Mouse (Mus musculus): Measurements from ENCODE around the gene Ugcg.

Ugcg gene

DNA sequence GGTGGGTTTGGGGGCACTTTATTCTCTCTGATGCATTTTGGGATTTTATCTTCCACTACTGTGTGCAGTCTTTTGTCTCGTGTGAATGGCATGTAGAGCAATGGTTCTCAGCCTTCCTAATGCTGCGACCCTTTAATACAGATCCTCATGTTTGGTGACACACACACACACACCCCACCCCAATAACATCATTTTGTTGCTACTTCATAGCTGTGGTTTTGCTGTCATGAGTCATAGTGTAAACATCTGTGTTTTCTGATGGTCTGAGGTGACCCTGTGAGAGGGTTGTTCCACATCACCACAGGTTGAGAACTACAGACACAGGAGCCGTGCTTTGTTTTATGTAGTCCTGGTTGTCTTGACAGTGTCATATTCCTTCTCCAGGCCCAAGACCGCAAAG is 15.6 kb downstream of the Ugcg start:
- no peak for TF ChIP-seq GATA4 (IDR thresholded peaks at IDR 0.05; ENCODE audit: insufficient replicate concordance, low read length)

DNA sequence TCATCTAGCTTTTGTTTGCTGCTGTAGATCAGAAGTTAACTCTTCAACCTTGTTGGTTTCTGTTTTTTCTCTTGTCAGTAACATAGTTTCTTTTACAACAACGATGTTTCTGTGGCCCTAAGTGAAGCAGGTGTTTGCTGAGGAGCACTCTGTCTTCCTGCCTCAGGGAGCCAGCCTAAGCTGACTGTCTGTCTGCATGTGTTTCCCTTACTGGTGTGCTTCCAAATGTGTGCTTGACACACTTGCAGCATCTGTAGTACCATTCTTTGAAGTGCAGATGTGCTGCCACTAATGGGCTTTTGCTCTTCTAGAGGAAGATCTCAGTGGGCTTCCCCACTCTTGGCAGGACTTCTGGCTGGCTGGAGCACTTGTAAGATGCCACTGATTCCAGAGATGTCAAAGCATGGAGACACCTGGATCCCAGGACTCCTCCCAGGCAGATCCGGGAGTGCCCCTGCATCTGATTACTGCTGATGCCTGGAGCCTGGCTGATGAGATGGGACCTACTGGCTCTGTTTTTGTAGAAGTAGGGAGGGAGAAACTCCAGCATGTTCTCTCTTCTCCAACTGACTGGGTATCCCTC is 16.8 kb downstream of the Ugcg start:
- TF ChIP-seq GATA4 (IDR thresholded peaks at IDR 0.05; ENCODE audit: insufficient replicate concordance, low read length) = no peak

DNA sequence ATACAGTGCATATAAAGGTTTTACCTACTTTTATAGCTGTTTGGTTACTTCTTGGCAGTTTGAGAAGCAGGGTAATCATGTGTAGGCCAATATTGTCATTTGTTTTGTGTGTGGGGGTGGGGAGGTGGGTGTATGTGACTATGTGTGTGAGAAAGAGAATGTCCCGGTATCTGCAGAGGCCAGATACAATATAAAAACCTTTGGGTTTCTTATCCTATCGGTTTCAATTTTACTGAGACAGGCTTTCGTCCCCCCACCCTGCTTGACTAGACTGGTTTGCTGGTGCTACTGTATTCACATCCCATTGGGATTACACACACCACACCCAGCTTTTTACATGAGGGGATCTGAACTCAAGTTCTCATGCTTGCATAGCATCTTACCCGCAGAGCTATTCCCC is 17.5 kb downstream of the Ugcg start:
- no peak for TF ChIP-seq GATA4 (IDR thresholded peaks at IDR 0.05; ENCODE audit: insufficient replicate concordance, low read length)

DNA sequence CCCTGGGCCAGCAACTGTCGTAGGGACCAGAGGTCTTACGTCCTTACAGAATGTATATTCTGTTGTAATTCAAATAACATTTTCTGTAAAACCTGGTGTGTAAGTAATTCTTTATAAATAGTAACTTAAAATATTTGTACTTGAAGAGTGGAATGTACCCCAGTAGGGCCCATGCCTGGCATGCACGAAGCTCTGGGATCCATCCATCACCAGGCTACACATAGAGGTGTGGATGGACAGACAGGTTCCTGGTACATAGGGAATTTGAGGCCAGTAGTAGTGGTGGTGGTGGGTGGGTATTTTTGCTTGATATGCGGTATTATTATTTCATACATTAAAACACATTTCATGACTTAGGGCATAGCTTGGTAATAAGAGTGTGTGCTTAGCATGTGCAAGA is 19.6 kb downstream of the Ugcg start:
- no peak for TF ChIP-seq GATA4 (IDR thresholded peaks at IDR 0.05; ENCODE audit: insufficient replicate concordance, low read length)

DNA sequence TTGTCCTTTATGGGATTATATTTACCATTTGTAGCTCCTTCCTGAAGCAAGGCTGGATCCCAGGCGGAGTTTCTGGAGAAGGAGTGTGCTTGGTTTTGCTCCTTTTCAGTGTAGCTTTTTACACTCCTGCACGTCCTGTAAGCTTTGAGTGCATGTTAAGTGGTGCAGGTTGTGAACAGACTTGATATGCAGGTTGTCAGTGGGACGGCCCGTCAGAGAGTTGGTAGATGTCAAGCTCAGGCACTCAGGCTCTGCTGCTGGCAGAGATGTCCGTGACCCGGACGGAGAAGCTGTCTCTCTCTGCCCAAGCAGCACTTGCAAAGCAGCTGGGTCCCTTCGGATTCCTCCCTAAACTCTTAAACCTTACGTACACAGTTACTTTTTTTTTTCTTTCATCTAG is 22.1 kb downstream of the Ugcg start:
- no peak for TF ChIP-seq GATA4 (IDR thresholded peaks at IDR 0.05; ENCODE audit: insufficient replicate concordance, low read length)

DNA sequence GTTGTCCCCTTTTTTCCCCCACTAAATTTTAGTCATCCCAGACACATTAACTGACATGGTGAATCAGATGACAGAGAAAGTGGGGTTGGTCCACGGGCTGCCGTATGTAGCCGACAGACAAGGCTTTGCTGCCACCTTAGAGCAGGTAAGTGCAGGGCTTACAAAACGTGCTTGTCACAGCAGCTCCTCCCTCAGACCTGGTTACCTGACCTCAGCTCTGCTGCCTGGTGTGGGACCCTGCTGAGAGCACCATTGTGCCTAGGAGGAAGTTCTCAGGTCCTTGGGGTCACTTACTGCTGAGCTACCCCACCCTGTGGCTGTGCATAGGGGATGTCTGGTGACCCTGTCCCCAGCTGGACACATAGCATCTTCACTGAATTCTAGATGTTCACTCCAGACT is 24.8 kb downstream of the Ugcg start:
- TF ChIP-seq GATA4 (IDR thresholded peaks at IDR 0.05; ENCODE audit: insufficient replicate concordance, low read length) = no peak

DNA sequence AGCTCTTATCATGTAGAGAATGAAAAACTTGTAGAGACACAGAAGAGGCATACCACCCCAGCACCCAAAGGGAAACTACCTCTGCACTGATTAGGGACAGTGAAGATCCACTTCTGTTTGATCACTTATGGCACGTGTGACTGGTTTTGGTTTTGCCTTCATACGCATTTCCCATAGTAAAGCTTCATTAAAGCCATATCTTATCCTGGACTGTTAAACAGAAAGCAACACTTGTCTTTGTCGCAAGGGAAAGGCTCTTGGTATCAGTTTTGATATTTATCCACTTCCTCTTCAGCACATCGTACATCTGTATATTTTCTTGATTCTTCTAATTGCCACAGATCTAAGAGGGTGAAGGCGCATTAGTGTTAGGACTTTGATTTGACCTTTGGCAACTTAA is 25.6 kb downstream of the Ugcg start:
- TF ChIP-seq GATA4 (IDR thresholded peaks at IDR 0.05; ENCODE audit: insufficient replicate concordance, low read length) = no peak

DNA sequence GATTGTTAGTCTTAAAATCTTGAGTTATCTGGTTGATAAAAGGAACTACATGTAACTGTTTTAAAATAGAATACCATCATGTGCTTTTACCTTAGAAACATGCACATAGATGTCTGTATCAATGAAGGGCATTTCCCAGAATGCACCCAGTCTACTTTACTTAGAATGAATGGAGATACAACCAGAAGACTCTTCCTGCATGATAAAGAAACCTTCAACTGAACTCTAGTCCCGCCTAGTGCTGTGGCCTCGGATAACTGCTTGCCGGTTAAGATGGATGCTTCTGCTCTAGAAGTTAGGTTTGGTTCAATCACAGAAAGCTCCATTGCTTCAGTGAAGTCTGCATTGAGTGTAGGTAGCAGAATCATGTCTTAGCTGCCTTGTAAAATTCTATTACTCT is 26.5 kb downstream of the Ugcg start:
- no peak for TF ChIP-seq GATA4 (IDR thresholded peaks at IDR 0.05; ENCODE audit: insufficient replicate concordance, low read length)

DNA sequence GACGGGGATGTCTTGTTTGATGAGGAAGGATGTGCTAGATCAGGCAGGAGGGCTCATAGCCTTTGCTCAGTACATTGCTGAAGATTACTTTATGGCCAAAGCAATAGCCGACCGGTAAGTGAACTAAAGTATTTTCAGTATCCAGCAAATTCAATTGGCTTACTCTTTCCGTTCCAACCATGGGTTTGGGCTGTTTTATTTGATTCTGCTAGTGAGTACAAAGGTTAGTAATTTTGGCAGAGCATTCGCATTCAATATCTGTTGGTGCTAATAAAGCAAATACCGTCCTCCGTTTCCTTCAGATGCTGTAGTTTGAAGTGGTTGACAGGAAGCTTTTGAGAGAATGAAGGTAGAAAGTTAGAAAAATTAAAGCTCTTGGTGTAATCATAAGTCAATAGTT is 28.0 kb downstream of the Ugcg start:
- TF ChIP-seq GATA4 (IDR thresholded peaks at IDR 0.05; ENCODE audit: insufficient replicate concordance, low read length) = no peak

DNA sequence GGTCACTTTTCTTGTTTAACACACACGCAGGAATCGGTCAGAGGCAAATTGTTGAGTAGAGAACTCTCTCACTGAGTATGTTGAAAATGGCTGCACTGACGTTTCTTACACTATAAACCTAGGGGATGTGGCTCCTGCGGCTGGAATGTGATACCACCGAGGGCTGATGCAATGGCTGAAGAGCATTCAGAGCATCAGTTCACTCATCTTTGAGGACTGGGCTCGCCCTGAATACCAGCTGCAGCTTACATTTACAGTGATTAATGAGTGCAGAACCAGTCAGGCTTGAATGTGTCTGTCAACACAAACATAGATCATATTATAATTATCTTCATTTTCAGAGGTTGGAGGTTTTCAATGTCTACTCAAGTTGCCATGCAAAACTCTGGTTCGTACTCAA is 29.1 kb downstream of the Ugcg start:
- TF ChIP-seq GATA4 (IDR thresholded peaks at IDR 0.05; ENCODE audit: insufficient replicate concordance, low read length) = no peak

DNA sequence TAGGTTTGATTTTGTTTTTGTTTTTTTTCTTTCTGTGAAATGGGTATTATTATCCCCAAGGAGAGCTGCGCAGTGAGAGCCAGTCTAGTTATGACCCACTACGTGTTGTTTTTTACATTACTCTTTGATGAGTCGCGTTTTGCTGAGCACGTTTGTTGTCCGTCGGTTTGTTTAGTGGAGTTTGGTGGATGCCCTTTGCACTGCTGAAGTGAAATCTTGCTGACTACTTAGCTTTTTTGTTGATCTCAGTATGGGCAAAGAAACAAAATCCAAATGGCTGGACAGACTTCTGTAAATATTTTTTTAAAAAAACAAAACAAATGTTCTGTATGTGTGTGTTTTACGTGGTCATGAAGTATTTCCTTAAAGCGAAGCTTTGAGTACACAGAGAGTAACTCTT is 33.2 kb downstream of the Ugcg start:
- TF ChIP-seq GATA4 (IDR thresholded peaks at IDR 0.05; ENCODE audit: insufficient replicate concordance, low read length) = no peak

DNA sequence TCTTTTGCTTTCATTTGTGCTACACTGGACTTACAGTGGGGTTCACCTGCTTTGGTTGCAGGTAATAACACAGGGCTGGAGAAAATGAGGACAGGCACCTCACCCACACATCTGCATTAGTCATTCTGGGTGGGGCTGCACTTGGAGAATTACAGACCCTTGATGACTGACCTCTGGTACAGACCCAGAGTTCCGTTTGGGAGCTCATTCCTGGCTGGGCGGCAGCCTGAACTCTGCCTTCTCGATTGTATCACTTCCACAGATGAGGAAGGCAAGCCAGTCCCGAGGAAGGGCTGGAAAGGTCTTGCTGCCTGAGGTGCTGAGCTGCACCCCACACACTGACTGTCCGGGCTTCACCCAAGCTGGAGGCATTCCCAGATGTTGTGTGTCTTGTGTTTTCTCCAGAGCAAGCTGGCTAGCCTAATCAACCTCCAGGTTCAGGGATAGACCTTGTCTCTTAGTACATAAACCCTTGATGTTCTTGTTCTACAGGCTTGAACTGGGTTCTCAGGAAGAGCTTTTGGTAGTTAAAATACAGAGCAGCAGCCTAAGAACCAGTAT is 34.1 kb downstream of the Ugcg start:
- TF ChIP-seq GATA4 (IDR thresholded peaks at IDR 0.05; ENCODE audit: insufficient replicate concordance, low read length) = no peak

DNA sequence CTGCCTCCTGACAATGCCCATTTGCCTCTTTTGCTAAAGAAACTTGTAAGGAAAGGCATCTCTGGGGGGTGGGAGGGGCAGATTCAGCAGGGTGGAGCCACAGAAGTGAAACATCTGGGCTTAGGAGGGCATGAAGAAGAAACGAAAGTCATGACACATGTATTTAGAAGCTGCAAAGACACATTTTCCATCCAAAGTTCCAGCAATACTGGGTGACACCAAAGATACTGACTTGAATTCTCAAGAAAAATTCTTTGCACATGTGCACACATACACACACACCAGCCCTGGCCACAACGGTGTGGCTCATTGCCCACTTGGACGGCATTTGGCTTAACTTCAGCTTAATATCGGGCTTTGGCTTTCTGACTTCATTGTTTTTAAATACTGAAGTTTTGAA is 35.8 kb downstream of the Ugcg start:
- no peak for TF ChIP-seq GATA4 (IDR thresholded peaks at IDR 0.05; ENCODE audit: insufficient replicate concordance, low read length)

DNA sequence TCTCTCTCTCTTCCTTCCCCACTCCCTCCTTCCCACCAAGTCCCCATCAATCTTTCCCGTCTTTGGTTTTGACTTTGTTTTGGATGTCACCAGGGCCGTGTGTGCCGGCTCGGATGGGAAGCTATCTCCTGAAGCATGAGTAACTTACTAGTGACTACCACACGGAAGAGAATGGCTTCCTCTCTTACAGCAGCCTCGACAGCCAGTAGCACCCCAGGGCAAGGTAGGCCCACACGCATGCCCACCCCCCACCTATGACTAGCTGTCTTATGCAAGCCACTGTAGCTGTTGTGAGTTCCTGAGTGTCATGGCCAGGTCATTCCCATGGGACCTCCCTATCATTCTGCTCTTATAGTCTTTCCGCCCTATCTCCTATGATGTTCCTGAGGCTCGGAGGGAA is 38.0 kb downstream of the Ugcg start:
- TF ChIP-seq GATA4 (IDR thresholded peaks at IDR 0.05; ENCODE audit: insufficient replicate concordance, low read length) = no peak

DNA sequence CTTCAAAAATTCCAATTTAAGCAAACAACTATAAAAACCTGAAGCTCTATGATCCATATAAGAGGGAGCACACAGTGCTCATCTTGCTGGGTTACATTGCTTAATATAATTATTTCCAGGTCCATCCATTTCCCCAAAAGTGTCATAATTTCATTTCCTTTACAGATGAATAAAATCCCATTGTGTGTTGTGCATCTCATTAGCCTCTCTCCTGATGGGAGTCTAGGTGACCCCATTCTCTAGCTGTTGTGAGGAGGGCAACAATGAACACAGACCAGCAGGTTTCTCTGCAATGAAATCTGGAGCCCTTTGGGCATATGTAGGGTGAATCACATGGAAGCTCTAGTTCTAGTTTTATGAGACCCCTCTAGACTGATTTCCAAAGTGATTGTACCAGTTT is 39.9 kb downstream of the Ugcg start:
- TF ChIP-seq GATA4 (IDR thresholded peaks at IDR 0.05; ENCODE audit: insufficient replicate concordance, low read length) = no peak

DNA sequence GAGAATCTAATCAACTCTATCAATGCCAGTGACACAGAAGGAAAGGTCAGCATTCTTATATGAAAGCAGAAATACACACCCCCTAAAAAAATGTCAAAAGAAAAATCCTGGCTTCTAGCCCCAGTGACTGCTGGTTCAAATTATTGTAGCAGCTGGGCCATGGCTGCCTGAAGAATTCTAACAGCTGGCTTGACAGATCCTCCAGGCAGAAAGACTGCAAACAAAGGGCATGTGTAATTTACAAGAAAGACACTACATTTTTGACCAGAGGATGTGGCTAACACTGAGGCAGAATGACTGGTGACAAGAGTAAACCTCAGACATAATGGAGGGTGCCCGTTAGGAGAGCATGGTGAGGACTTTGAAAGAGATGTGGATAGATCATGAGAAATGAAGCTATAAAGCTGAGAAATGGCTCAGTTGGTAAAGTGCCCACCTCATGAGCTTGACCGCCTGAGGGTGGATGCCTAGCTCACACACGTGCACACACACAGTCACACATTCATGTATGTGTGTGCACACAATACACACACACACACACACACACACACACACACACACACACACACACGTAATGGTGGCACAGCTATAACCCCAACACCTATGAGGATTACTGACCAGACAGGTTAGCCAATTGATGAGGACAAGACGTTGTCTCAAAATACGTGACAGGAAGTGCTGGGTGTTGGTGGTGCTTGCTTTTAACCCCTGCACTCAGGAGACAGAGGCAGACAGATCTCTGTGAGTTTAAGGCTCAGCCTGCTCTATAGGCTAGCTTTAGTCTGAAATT is 42.4 kb downstream of the Ugcg start:
- TF ChIP-seq GATA4 (IDR thresholded peaks at IDR 0.05; ENCODE audit: insufficient replicate concordance, low read length) = no peak

DNA sequence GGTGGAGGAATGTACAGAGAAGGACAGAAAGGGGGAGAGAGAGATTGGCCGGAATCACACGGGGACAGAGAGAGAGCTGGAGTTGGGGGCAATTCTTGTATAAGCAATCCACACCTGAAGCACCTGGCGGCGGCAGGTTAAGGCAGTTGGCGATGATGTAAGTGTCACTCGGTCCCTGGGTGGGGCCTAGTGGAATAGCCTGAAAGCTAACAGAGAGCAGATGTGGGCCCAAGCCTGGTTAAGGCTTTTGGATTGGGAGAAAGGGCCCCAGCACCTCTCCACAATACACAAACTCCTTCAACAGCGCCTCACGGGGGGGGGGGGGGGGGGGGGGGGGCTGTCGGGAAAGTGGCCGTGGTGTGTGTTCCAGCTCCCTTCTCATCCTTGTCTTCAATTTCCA is 45.0 kb downstream of the Ugcg start:
- no peak for TF ChIP-seq GATA4 (IDR thresholded peaks at IDR 0.05; ENCODE audit: insufficient replicate concordance, low read length)
